Comparison of ENCODE assay signal across 8 mouse cellular contexts in genomic region chr16:31290751-31291365, GRCm38 (mm10). TPM values are rescaled to one million over a fixed set of nuclear protein-coding genes. Genes with fewer than 3 reads are reported as not detected.
DNase-seq lines count a peak whose midpoint lies in the region.

No protein-coding gene starts in this region.

- H3K27ac ChIP-seq in brown adipose tissue, adult 24 weeks (replicated peaks; ENCODE audit: low read depth, low read length) = peak overlapping the region; percentile 99

- H3K4me3 ChIP-seq in brown adipose tissue, adult 24 weeks (ENCODE audit: insufficient read depth, low read depth, low read length) = peak overlapping the region; percentile 36

- intact Hi-C loops in heart, postnatal 25 days (cut with DNase I) = loop anchor here (5.0 kb wide), 1 partner anchor 36 kb away; no protein-coding TSS in a partner anchor

- H3K4me1 ChIP-seq in brown adipose tissue, adult 24 weeks (ENCODE audit: control insufficient read depth, insufficient read depth, insufficient read length, low read length) = peaks cover 6% of the 10 kb centered on the region; the same call in 1 of the 2 replicates

- peak; percentile 42 for DNase-seq in adrenal gland, adult 2 months
- DNase-seq in adrenal gland, adult 8-10 months = no peak
- DNase-seq in heart, postnatal 25 days (ENCODE audit: low spot score) = peak; percentile 63
- DNase-seq in lung, postnatal 36 days = peak; percentile 82
- no peak for DNase-seq in T-cell, adult 2 months (ENCODE audit: low spot score)
- DNase-seq in frontal cortex, postnatal 25 days (ENCODE audit: low spot score in 2 of 2) = no peak
- DNase-seq in natural killer cell, adult 2 months (ENCODE audit: low spot score in 2 of 2) = no peak

RNA-seq across cellular contexts. Expression of gene Ppp1r2, which starts 15.8 kb away (rescaled TPM):
- 10 to 100 TPM; 71.5 to 82.0 TPM for total RNA-seq in adrenal gland, adult 2 months (2021)
- 75.9 and 81.2 TPM in 2 replicates for polyA plus RNA-seq in adrenal gland, adult 2 months (2012; rRNA removed)
- total RNA-seq in adrenal gland, adult 8-10 months (2022) = 10 to 100 TPM; 66.3 to 78.3 (median 75.6) TPM
- polyA plus RNA-seq in brown adipose tissue, adult 24 weeks (2012; ENCODE audit: insufficient read depth, insufficient read length, missing spikeins) = 47.6 and 54.0 TPM in 2 replicates
- 10 to 100 TPM; 80.7 to 84.4 TPM for total RNA-seq in heart, postnatal 25 days (2021)

RNA-seq across cellular contexts. Expression of gene Apod, which starts 23.8 kb away (rescaled TPM):
- 10 to 100 TPM in 1 of 2 experiments, 1 to 10 TPM in 1; 8.0 to 12.3 TPM for total RNA-seq in adrenal gland, adult 2 months (2021)
- 0.64 and 0.99 TPM in 2 replicates for polyA plus RNA-seq in adrenal gland, adult 2 months (2012; rRNA removed)
- 10 to 100 TPM in 1 of 4 experiments, 1 to 10 TPM in 3; 9.1 to 11.2 (median 9.5) TPM for total RNA-seq in adrenal gland, adult 8-10 months (2022)
- 24.1 and 27.9 TPM in 2 replicates for polyA plus RNA-seq in brown adipose tissue, adult 24 weeks (2012; ENCODE audit: insufficient read depth, insufficient read length, missing spikeins)
- 1 to 10 TPM; 2.6 to 2.9 TPM for total RNA-seq in heart, postnatal 25 days (2021)

Comparison
In these comparisons a context has a peak if more than half of its experiments do, and no peak if none do; other contexts are left out.
1. DNase-seq: peak in adrenal gland, adult 2 months (single experiment), heart, postnatal 25 days (single experiment) and lung, postnatal 36 days (single experiment); none in adrenal gland, adult 8-10 months (single experiment), T-cell, adult 2 months (single experiment), frontal cortex, postnatal 25 days (0 of 2) and natural killer cell, adult 2 months (0 of 2).